Mouse (Mus musculus): Measurements from ENCODE around the gene Htr1f.

DNA sequence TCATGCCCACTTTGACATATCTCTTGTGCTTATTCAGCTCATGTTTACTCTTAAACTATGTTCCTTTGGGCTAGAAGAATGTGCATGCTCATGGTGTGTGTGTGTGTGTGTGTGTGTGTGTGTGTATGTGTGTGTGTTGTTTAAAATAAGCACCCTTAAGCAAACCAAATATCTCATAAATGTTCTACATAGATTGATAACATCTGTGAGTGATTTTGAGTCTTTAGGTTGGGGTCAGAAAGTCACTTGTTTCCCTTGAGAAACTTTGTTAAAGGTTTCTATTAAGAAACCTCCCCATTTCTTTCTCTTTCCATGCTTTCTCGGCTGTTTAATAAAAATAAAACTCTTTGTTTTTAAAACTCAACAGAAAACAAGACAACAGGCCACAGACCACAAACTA is 88.1 kb downstream of the Htr1f start:
- TF ChIP-seq POLR2A (IDR thresholded peaks at IDR 0.05; ENCODE audit: low read depth, low read length) (no peak), CTCF (IDR thresholded peaks at IDR 0.05; ENCODE audit: extremely low read depth, insufficient read length, insufficient replicate concordance, low read depth, low read length) (no peak)
